Mouse (Mus musculus) thymus, adult 18-20 months (tissue): ENCODE measurements around the gene Olfr1291-ps1.

ENCODE experiments used
- DNase-seq, 2 experiments: peaks; one replicate each; pipeline ENCODE4 v3.0.0; 2022; ENCODE audit warnings: mixed read lengths in 2 of 2

Olfr1291-ps1 gene

DNA sequence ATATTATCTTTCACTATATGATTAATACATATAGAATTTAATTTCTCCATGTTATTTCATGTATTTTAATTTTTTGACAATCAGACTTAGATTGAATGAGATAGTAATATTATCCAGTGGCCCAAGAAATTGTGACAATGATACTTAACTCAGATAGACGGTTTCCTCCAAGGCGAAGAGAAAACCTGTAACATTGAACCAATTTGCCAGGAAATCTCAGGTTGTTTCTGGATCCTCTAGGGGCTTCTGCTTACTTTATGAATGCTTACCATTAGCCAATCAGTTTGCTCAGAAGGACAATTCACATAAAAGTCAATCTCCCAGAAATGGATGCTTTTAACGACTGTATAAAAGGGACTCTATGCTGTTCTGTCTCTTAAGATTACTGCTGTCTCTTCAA lies at the start of gene Olfr1291-ps1:
Olfr1291-ps1 (plus strand) TSS at position 301 of the 400 bp plus-strand sequence.
- no peak for DNase-seq

DNA sequence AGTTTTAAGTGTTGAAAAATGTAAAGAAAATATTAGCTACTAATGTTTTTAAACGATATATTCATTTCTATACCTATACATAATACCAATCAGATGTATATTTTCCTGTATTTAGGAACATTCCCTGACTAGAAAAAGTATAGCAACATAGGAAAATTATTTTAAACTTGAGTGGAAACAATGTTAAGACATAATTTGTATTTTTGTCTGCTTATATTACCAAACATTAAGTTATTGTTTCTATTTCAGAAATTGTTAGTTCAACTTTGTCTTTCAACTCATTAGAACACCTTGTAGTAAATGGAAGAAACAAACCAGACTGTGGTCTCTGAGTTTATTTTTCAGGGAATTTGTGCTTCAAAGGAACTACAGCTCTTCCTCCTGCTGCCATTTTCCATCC lies 48.1 kb upstream of the Olfr1291-ps1 start, which contains the start of gene Olfr1287:
Olfr1287 (plus strand) TSS at position 301 of the 400 bp plus-strand sequence.
- no peak for DNase-seq

DNA sequence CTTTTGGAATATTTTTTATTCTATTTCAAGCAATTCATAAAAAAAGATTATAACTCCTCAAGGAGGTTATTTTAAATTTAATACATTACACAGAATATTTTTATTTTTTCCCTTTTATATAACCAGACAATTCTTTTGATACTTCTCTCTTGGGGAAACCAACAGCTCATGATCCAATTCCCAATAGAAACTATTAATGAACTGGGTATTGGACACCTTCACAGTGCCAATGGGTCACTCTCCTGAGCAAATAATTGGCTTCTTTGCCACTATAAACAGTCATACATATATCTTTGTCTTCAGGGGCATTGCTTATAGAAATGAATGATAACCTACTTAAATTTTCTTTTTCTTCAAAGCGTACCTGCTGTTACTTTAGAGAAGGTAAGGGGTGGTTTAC lies 23.2 kb upstream of the Olfr1291-ps1 start, which contains the start of gene Olfr1288:
Olfr1288 (plus strand) TSS at position 301 of the 400 bp plus-strand sequence.
- no peak for DNase-seq

DNA sequence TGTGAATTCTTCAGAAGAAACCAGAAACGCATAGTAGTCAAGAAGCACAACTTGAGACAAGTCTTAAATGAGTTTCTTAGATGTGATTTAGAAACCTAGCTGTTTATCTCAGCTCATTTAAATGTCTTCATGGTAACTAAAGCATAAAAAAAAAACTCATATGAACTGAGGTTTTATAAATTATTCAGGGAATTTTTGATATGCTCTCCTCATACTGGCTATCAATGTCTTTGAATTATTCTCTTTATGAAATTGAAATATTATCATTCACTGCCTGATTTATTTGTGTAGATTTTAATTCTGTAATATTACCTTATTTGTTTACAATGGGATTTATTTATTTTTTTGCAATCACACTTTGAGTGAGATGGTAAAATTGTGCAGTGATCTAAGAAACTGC lies 16.5 kb upstream of the Olfr1291-ps1 start, which contains the start of gene Olfr1289:
Olfr1289 (plus strand) TSS at position 301 of the 400 bp plus-strand sequence.
- no peak for DNase-seq

DNA sequence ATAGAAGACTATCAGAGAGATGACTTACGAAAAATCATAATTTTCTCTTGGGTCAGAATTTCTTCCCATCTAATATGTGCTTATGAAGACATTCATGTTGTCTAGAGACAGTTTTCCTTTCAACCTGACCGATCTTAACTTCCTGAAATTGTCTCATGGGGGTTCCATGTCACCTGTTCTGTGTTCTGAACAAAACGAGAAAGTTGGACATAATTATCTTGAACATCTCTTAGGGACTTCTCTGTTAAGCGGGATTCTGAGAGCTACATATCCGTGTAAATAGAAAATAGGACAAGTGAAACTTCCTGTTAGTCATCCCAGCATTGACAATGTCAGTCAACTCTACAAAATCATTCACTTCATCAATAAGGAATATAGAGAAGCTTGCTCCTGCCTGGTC lies 3.3 kb upstream of the Olfr1291-ps1 start, which contains the start of gene Olfr1290:
Olfr1290 (minus strand) TSS at position 101 of the 400 bp plus-strand sequence.
- DNase-seq: no peak

DNA sequence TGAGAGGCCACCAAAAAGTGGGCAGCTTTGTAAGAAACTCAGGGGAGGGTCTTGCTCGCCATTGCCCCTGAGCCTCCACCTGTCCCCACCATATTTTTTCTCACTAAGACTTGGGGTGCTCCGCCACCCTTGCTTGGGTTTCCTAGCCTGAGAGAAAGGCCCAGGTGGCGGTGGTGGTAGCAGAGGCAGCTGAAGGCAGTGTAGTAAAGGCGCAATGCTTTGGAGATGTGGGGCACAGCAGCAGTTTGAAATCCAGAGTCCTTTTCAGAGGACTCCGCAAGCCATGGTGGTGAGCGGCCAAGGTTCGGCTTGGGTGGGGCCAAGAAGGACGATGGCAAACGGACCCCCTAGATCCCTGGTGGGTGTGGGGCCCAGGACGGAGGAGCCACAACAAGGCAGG lies 20.5 kb downstream of the Olfr1291-ps1 start:
- no peak for DNase-seq

DNA sequence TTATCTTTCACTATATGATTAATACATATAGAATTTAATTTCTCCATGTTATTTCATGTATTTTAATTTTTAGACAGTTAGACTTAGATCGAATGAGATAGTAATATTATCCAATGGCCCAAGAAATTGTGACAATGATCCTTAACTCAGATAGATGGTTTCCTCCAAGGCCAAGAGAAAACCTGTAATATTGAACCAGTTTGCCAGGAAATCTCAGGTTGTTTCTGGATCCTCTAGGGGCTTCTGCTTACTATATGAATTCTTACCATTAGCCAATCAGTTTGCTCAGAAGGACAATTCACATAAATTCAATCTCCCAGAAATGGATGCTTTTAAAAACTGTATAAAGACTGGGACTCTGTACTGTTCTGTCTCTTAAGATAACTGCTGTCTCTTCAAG lies 27.9 kb downstream of the Olfr1291-ps1 start, which contains the start of gene Olfr1293-ps:
Olfr1293-ps (plus strand) TSS at position 301 of the 400 bp plus-strand sequence.
- DNase-seq: no peak

DNA sequence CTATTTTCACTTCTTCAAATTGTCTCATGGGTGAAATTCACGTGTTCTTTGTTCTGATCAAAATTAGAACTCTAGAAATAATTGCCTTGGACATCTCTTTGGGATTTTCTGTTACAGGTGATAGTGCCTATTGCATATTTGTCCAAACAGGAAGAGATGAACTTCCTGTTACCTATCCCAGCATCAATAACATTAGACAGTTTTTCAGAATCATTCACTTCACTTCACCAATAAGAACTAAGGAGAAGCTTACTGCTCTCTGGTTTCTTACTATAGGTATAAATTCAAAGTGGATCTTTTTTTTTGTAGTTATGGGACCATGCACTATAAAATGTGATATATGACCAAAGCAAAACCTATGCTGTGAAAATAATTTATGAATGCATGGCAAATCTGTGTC lies 43.2 kb downstream of the Olfr1291-ps1 start, which contains the start of gene Olfr1294:
Olfr1294 (minus strand) TSS at position 101 of the 400 bp plus-strand sequence.
- no peak for DNase-seq
